Mouse (Mus musculus): ENCODE data around the gene Poln. TPM values are rescaled to one million over a fixed set of nuclear protein-coding genes. Genes with fewer than 3 reads are reported as not detected.

Poln gene
- polyA plus RNA-seq, 1 experiment from 2014 or later, result 0.89 TPM

DNA sequence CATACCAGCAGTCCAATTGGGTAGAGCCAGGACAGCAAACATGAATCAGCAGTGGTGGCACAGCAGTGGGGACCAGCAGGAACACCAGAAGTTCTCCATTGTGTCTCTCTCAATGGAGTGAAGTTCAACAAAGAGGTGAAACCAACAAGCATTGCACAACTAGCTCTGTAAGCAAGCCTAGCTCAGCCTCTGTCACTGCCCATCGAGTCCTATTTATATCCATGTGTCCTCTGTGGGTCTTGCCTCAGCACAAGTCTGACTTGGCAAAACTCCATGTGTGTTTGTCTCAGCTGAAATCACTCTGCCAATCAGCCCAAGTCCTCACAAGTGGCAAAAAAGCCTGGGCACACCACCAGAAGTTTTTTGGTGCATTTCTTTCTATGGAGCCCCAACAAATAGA, 63.6 kb downstream of the Poln start:
- whole genome bisulfite sequencing, result 90% methylated on average over 1 of the region's 1 CpGs
- DNase-seq (ENCODE audit: low spot score), result peak; percentile 1

GRCm38 (mm10) chr5:34097333-34097732, 71.9 kb downstream of the Poln start:
- Histone ChIP-seq H3K27me3 (replicated peaks; ENCODE audit: control insufficient read depth, insufficient read depth, low read length) (no peaks in the 10 kb centered on the region), H3K9ac (ENCODE audit: low read length) (no peak overlapping the region), H3K9me3 (replicated peaks; ENCODE audit: control insufficient read depth, low read length) (no peaks in the 10 kb centered on the region), H3K4me1 (ENCODE audit: control insufficient read depth, insufficient read depth, low read length) (no peaks in the 10 kb centered on the region), H3K4me3 (ENCODE audit: low read depth, low read length) (no peak overlapping the region), H3K4me2 (ENCODE audit: low read length) (no peak overlapping the region), H3K27ac (ENCODE audit: low read depth, low read length) (no peak overlapping the region), H3K36me3 (ENCODE audit: control insufficient read depth, insufficient read depth, low read length) (no peaks in the 10 kb centered on the region)
- ATAC-seq (no peak), DNase-seq (ENCODE audit: low spot score) (peak; percentile 80)
- 4% methylated on average over 1 of the region's 1 CpGs for WGBS

More for the DNA sequence above, 63.6 kb downstream of the Poln start:
- H3K9me3 ChIP-seq (replicated peaks; ENCODE audit: control insufficient read depth, low read length), result no peaks in the 10 kb centered on the region
- no peaks in the 10 kb centered on the region for H3K36me3 ChIP-seq (ENCODE audit: control insufficient read depth, insufficient read depth, low read length)
- no peak overlapping the region for H3K9ac ChIP-seq (ENCODE audit: low read length)
- no peaks in the 10 kb centered on the region for H3K27me3 ChIP-seq (replicated peaks; ENCODE audit: control insufficient read depth, insufficient read depth, low read length)
- no peak overlapping the region for H3K4me3 ChIP-seq (ENCODE audit: low read depth, low read length)
- H3K27ac ChIP-seq (ENCODE audit: low read depth, low read length), result no peak overlapping the region
- no peaks in the 10 kb centered on the region for H3K4me1 ChIP-seq (ENCODE audit: control insufficient read depth, insufficient read depth, low read length)
- no peak overlapping the region for H3K4me2 ChIP-seq (ENCODE audit: low read length)
- ATAC-seq, result no peak

- ATAC-seq, result no peak
- Histone ChIP-seq H3K9me3 (replicated peaks; ENCODE audit: control insufficient read depth, low read length) (no peaks in the 10 kb centered on the region), H3K36me3 (ENCODE audit: control insufficient read depth, insufficient read depth, low read length) (no peaks in the 10 kb centered on the region), H3K9ac (ENCODE audit: low read length) (no peak overlapping the region), H3K4me1 (ENCODE audit: control insufficient read depth, insufficient read depth, low read length) (no peaks in the 10 kb centered on the region), H3K4me3 (ENCODE audit: low read depth, low read length) (no peak overlapping the region), H3K27me3 (replicated peaks; ENCODE audit: control insufficient read depth, insufficient read depth, low read length) (no peaks in the 10 kb centered on the region), H3K27ac (ENCODE audit: low read depth, low read length) (no peak overlapping the region), H3K4me2 (ENCODE audit: low read length) (no peak overlapping the region)
- WGBS, result 86% methylated on average over 2 of the region's 2 CpGs
- DNase-seq (ENCODE audit: low spot score), result no peak
These were observed 76.2 kb downstream of the Poln start for GRCm38 (mm10) chr5:34093021-34093420.

DNA sequence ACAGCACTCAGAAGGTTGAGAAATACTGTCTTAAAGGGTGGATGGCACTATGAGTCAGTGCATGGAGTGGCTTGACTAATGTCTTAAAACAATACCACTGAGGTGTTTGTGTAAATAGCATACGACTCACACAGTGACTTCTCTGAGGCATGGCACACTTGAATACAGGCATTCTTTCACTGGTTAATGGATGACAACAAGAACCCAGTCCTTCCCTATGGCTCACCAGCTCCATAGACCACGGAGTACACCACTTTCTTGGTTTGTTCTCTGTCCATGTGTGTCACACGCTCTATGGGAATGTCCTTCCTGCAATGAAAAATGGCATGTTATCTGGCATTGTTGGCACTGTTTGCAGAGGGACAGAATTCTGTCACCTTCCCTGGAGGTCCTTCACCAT, 136.7 kb downstream of the Poln start:
- H3K9me3 ChIP-seq (replicated peaks; ENCODE audit: control insufficient read depth, low read length), result no peaks in the 10 kb centered on the region
- H3K4me3 ChIP-seq (ENCODE audit: low read depth, low read length), result no peak overlapping the region
- no peaks in the 10 kb centered on the region for H3K27me3 ChIP-seq (replicated peaks; ENCODE audit: control insufficient read depth, insufficient read depth, low read length)
- no peak overlapping the region for H3K9ac ChIP-seq (ENCODE audit: low read length)
- H3K36me3 ChIP-seq (ENCODE audit: control insufficient read depth, insufficient read depth, low read length), result no peaks in the 10 kb centered on the region
- H3K27ac ChIP-seq (ENCODE audit: low read depth, low read length), result no peak overlapping the region
- no peaks in the 10 kb centered on the region for H3K4me1 ChIP-seq (ENCODE audit: control insufficient read depth, insufficient read depth, low read length)
- no peak overlapping the region for H3K4me2 ChIP-seq (ENCODE audit: low read length)
- WGBS, result 65% methylated on average over 3 of the region's 3 CpGs
- DNase-seq (ENCODE audit: low spot score), result no peak
- ATAC-seq, result no peak

DNA sequence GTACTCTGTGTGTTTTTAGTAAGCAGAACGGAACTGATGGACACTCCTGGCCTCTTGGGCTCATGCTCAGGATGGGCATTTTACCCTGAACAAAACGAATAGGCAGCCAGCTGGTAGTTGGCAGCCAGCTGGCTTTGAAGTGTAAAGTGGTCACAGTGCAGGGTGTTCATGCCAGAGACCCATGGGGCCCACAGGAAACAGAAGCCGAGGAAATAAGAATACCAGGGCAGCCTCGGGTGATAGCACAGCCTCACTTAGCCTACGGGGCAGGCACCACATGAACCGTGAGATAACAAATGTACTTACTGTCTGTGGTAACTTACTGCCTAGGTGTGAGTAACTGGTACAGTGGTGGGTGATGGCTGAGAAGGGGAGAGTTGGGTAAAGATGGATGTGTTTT, 138.2 kb downstream of the Poln start:
- Histone ChIP-seq H3K4me3 (ENCODE audit: low read depth, low read length) (no peak overlapping the region), H3K27ac (ENCODE audit: low read depth, low read length) (no peak overlapping the region), H3K4me2 (ENCODE audit: low read length) (no peak overlapping the region), H3K27me3 (replicated peaks; ENCODE audit: control insufficient read depth, insufficient read depth, low read length) (no peaks in the 10 kb centered on the region), H3K9me3 (replicated peaks; ENCODE audit: control insufficient read depth, low read length) (no peaks in the 10 kb centered on the region), H3K9ac (ENCODE audit: low read length) (no peak overlapping the region), H3K36me3 (ENCODE audit: control insufficient read depth, insufficient read depth, low read length) (no peaks in the 10 kb centered on the region), H3K4me1 (ENCODE audit: control insufficient read depth, insufficient read depth, low read length) (no peaks in the 10 kb centered on the region)
- ATAC-seq (no peak), DNase-seq (ENCODE audit: low spot score) (no peak)
- WGBS, result 68% methylated on average over 6 of the region's 6 CpGs

DNA sequence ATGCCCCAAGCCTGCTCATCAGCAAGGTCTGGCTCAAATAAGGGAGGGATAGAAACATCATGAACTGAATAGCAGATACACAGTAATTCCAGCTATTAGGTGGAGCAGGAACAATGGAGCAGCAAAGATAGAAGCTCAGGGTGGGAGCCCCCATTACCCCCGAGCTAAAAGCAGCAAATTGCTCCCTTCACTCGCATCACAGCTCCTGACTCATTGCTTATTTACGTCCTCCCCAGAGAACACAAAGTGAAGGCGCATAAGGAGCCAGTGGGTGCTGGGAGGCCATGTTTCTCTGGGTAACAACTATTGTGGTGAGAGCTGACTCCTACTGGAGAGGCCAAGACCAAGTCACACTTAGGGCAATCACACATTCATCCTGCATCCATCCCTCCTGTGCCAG, 139.1 kb downstream of the Poln start:
- H3K4me1 ChIP-seq (ENCODE audit: control insufficient read depth, insufficient read depth, low read length), result no peaks in the 10 kb centered on the region
- ATAC-seq (no peak), DNase-seq (ENCODE audit: low spot score) (no peak)
- no peaks in the 10 kb centered on the region for H3K27me3 ChIP-seq (replicated peaks; ENCODE audit: control insufficient read depth, insufficient read depth, low read length)
- H3K4me2 ChIP-seq (ENCODE audit: low read length), result no peak overlapping the region
- H3K27ac ChIP-seq (ENCODE audit: low read depth, low read length), result no peak overlapping the region
- no peak overlapping the region for H3K4me3 ChIP-seq (ENCODE audit: low read depth, low read length)
- H3K36me3 ChIP-seq (ENCODE audit: control insufficient read depth, insufficient read depth, low read length), result no peaks in the 10 kb centered on the region
- H3K9ac ChIP-seq (ENCODE audit: low read length), result no peak overlapping the region
- no peaks in the 10 kb centered on the region for H3K9me3 ChIP-seq (replicated peaks; ENCODE audit: control insufficient read depth, low read length)
- 64% methylated on average over 4 of the region's 4 CpGs for WGBS

DNA sequence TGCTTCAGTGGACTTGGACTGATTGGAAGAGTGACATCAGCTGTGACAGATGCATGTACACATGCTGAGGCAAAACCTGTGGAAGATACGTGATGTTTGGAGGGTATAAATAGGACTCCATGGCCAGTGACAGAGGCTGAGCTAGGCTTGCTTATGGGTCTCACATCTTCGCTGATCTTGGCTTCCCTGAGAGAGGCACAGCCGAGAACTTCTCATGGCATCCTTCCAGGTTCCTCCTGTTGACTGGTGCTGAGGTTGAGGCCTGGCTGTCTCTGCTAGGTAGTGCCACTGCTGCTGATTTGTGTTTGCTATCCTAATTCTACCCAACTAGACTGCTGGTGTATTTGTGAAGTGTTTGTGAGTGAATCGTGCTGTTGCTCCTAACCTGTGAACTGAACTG, 150.3 kb downstream of the Poln start:
- DNase-seq (ENCODE audit: low spot score) (no peak), ATAC-seq (no peak)
- Histone ChIP-seq H3K4me2 (ENCODE audit: low read length) (no peak overlapping the region), H3K36me3 (ENCODE audit: control insufficient read depth, insufficient read depth, low read length) (no peaks in the 10 kb centered on the region), H3K9me3 (replicated peaks; ENCODE audit: control insufficient read depth, low read length) (no peaks in the 10 kb centered on the region), H3K4me1 (ENCODE audit: control insufficient read depth, insufficient read depth, low read length) (no peaks in the 10 kb centered on the region), H3K9ac (ENCODE audit: low read length) (no peak overlapping the region), H3K27me3 (replicated peaks; ENCODE audit: control insufficient read depth, insufficient read depth, low read length) (no peaks in the 10 kb centered on the region), H3K27ac (ENCODE audit: low read depth, low read length) (no peak overlapping the region), H3K4me3 (ENCODE audit: low read depth, low read length) (no peak overlapping the region)
- WGBS, result 79% methylated on average over 4 of the region's 4 CpGs

- Histone ChIP-seq H3K27ac (ENCODE audit: low read depth, low read length) (no peak overlapping the region), H3K27me3 (replicated peaks; ENCODE audit: control insufficient read depth, insufficient read depth, low read length) (no peaks in the 10 kb centered on the region), H3K4me3 (ENCODE audit: low read depth, low read length) (no peak overlapping the region), H3K36me3 (ENCODE audit: control insufficient read depth, insufficient read depth, low read length) (no peaks in the 10 kb centered on the region), H3K4me2 (ENCODE audit: low read length) (no peak overlapping the region), H3K4me1 (ENCODE audit: control insufficient read depth, insufficient read depth, low read length) (no peaks in the 10 kb centered on the region), H3K9me3 (replicated peaks; ENCODE audit: control insufficient read depth, low read length) (no peaks in the 10 kb centered on the region), H3K9ac (ENCODE audit: low read length) (no peak overlapping the region)
- DNase-seq (ENCODE audit: low spot score), result no peak
- WGBS, result 88% methylated on average over 1 of the region's 1 CpGs
- no peak for ATAC-seq
These were observed 154.6 kb downstream of the Poln start for GRCm38 (mm10) chr5:34014652-34015051.

DNA sequence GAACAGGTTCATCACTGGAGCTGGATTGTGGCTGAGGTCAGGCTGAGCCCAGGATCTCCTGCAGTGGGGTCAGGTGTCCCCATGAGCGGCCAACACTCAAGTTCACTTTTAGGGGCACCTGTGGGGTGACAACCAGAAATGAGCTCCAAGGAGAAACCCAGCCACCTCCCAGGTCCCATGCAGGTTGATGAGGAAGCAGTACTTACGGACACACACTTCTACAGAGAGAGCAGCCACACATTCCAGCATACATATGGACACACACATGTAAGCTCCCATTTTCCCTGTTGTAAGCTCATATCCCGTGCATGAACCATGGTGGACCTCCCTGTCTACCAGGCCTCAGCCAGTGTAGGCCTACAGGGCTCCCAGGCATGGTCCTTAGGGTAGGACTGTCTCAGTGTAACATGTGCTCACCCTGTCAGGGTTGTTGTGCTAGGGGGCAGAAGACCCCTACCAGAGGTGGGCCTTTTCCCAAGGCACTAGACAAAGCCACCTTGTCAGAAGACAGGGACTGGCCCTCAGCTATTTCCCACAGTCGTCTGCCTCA, 161.8 kb downstream of the Poln start:
- DNase-seq (ENCODE audit: low spot score) (no peak), ATAC-seq (no peak)
- Histone ChIP-seq H3K27ac (ENCODE audit: low read depth, low read length) (no peak overlapping the region), H3K36me3 (ENCODE audit: control insufficient read depth, insufficient read depth, low read length) (no peaks in the 10 kb centered on the region), H3K9me3 (replicated peaks; ENCODE audit: control insufficient read depth, low read length) (no peaks in the 10 kb centered on the region), H3K9ac (ENCODE audit: low read length) (no peak overlapping the region), H3K4me2 (ENCODE audit: low read length) (no peak overlapping the region), H3K4me3 (ENCODE audit: low read depth, low read length) (no peak overlapping the region), H3K4me1 (ENCODE audit: control insufficient read depth, insufficient read depth, low read length) (no peaks in the 10 kb centered on the region), H3K27me3 (replicated peaks; ENCODE audit: control insufficient read depth, insufficient read depth, low read length) (no peaks in the 10 kb centered on the region)
- WGBS, result 84% methylated on average over 4 of the region's 4 CpGs
